Mouse (Mus musculus) kidney, embryonic 15.5 days (tissue): ENCODE results near the gene Lin28a. TPM values are rescaled to one million over a fixed set of nuclear protein-coding genes. Genes with fewer than 3 reads are reported as not detected.

Experiments
- ATAC-seq: fragments of 200-750 bp; cut with Nextera tagmentation; replicated peaks from 2 replicates; pipeline ENCODE4 v1.8.0; 2017; ENCODE audit warnings: moderate TSS enrichment; ENCODE audit not compliant: low FRiP score
- H3K27ac ChIP-seq: fragments of 300-500 bp; sonication (generic); 2 replicates; pipeline ENCODE4 v1.5.1; 2015; ENCODE audit warnings: mild to moderate bottlenecking, inconsistent platforms
- H3K27me3 ChIP-seq: fragments of 300-500 bp; sonication (generic); 2 replicates; pipeline ENCODE4 v1.6.1; 2015; ENCODE audit warnings: inconsistent platforms
- H3K36me3 ChIP-seq: fragments of 300-500 bp; sonication (generic); 2 replicates; pipeline ENCODE4 v1.6.1; 2015; ENCODE audit warnings: inconsistent platforms
- H3K4me1 ChIP-seq: fragments of 300-500 bp; sonication (generic); 2 replicates; pipeline ENCODE4 v1.6.1; 2015; ENCODE audit warnings: inconsistent platforms
- H3K4me2 ChIP-seq: fragments of 300-500 bp; sonication (generic); 2 replicates; pipeline ENCODE4 v1.6.1; 2015; ENCODE audit warnings: moderate library complexity, mild to moderate bottlenecking, inconsistent platforms
- H3K4me3 ChIP-seq: fragments of 300-500 bp; sonication (generic); replicated peaks from 2 replicates; pipeline ENCODE4 v1.5.1; 2015; ENCODE audit warnings: mild to moderate bottlenecking, inconsistent platforms
- H3K9ac ChIP-seq: fragments of 300-500 bp; sonication (generic); 2 replicates; pipeline ENCODE4 v1.6.1; 2015; ENCODE audit warnings: mild to moderate bottlenecking, inconsistent platforms
- H3K9me3 ChIP-seq: fragments of 300-500 bp; sonication (generic); replicated peaks from 2 replicates; pipeline ENCODE4 v1.6.1; 2016; ENCODE audit warnings: inconsistent platforms
- WGBS: fragments of 180-500 bp; shearing (Covaris S2); methylation state at CpG from one replicate; pipeline ENCODE4 v1.1.7; 2015; ENCODE audit warnings: mixed read lengths; 5-methylcytosine and 5-hydroxymethylcytosine counted together
- polyA plus RNA-seq: library from polyadenylated mRNA; unstranded; fragments of >200 nt; fragmentation: Nextera tagmentation; extraction: Ambion mirVana; gene quantifications from 2 replicates; pipeline ENCODE4 v1.2.1, GENCODE M21; 2015

Gene Lin28a
- polyA plus RNA-seq, 1 experiment from 2014 or later: 0.18 TPM

- ATAC-seq: 0 out of 2 replicates have a peak, but pooled peaks have one; percentile 15
- H3K27me3 ChIP-seq: peaks cover 52% of the 10 kb centered on the region
- no peak overlapping the region for H3K27ac ChIP-seq
- peak overlapping the region; percentile 54 for H3K4me2 ChIP-seq
- peak overlapping the region; percentile 25 for H3K4me3 ChIP-seq
- no peaks in the 10 kb centered on the region for H3K9me3 ChIP-seq
- no peak overlapping the region for H3K9ac ChIP-seq
- 4% methylated on average over 21 of the region's 21 CpGs for WGBS
- peaks cover 46% of the 10 kb centered on the region for H3K4me1 ChIP-seq
- H3K36me3 ChIP-seq: no peaks in the 10 kb centered on the region
These were observed 1.3 kb downstream of the Lin28a start for GRCm38 (mm10) chr4:134017201-134017865.

- no peak overlapping the region for H3K9ac ChIP-seq
- ATAC-seq: no peak
- peaks cover 52% of the 10 kb centered on the region for H3K27me3 ChIP-seq
- no peaks in the 10 kb centered on the region for H3K36me3 ChIP-seq
- no peaks in the 10 kb centered on the region for H3K9me3 ChIP-seq
- H3K4me1 ChIP-seq: peaks cover 52% of the 10 kb centered on the region
- no peak overlapping the region for H3K4me3 ChIP-seq
- H3K27ac ChIP-seq: no peak overlapping the region
- 3% methylated on average over 8 of the region's 8 CpGs for WGBS
- peak overlapping the region; percentile 54; the same call in 1 of the 2 replicates for H3K4me2 ChIP-seq
These were observed 1.9 kb downstream of the Lin28a start for GRCm38 (mm10) chr4:134016767-134017166.

- peaks cover 52% of the 10 kb centered on the region for H3K27me3 ChIP-seq
- no peak for ATAC-seq
- no peak overlapping the region for H3K4me2 ChIP-seq
- no peaks in the 10 kb centered on the region for H3K36me3 ChIP-seq
- H3K9ac ChIP-seq: no peak overlapping the region
- H3K27ac ChIP-seq: no peak overlapping the region
- 4% methylated on average over 7 of the region's 7 CpGs for WGBS
- H3K9me3 ChIP-seq: no peaks in the 10 kb centered on the region
- no peak overlapping the region for H3K4me3 ChIP-seq
- peaks cover 57% of the 10 kb centered on the region for H3K4me1 ChIP-seq
These were observed 2.4 kb downstream of the Lin28a start for GRCm38 (mm10) chr4:134016208-134016607.

GRCm38 (mm10) chr4:134012858-134013528, 5.6 kb downstream of the Lin28a start:
- WGBS: 40% methylated on average over 12 of the region's 12 CpGs
- Histone ChIP-seq H3K9ac (no peak overlapping the region), H3K4me2 (no peak overlapping the region), H3K9me3 (no peaks in the 10 kb centered on the region), H3K36me3 (no peaks in the 10 kb centered on the region), H3K4me3 (no peak overlapping the region), H3K4me1 (peaks cover 38% of the 10 kb centered on the region), H3K27ac (no peak overlapping the region), H3K27me3 (peaks cover 28% of the 10 kb centered on the region)
- ATAC-seq: no peak

- H3K9me3 ChIP-seq: no peaks in the 10 kb centered on the region
- no peaks in the 10 kb centered on the region for H3K36me3 ChIP-seq
- peak overlapping the region; percentile 33 for H3K4me2 ChIP-seq
- 25% methylated on average over 16 of the region's 16 CpGs for WGBS
- H3K27me3 ChIP-seq: peaks cover 15% of the 10 kb centered on the region
- ATAC-seq: no peak
- peaks cover 26% of the 10 kb centered on the region for H3K4me1 ChIP-seq
- H3K27ac ChIP-seq: peak overlapping the region; percentile 67
- no peak overlapping the region for H3K4me3 ChIP-seq
- H3K9ac ChIP-seq: no peak overlapping the region
These were observed 6.9 kb downstream of the Lin28a start for GRCm38 (mm10) chr4:134011450-134012414.

- no peaks in the 10 kb centered on the region for H3K9me3 ChIP-seq
- H3K36me3 ChIP-seq: no peaks in the 10 kb centered on the region
- no peak overlapping the region for H3K4me2 ChIP-seq
- peaks cover 18% of the 10 kb centered on the region for H3K4me1 ChIP-seq
- H3K27ac ChIP-seq: no peak overlapping the region
- ATAC-seq: no peak
- no peak overlapping the region for H3K9ac ChIP-seq
- no peak overlapping the region for H3K4me3 ChIP-seq
- no peaks in the 10 kb centered on the region for H3K27me3 ChIP-seq
- WGBS: 67% methylated on average over 6 of the region's 6 CpGs
These were observed 8.9 kb downstream of the Lin28a start for GRCm38 (mm10) chr4:134009709-134010108.

- no peak overlapping the region for H3K4me2 ChIP-seq
- ATAC-seq: no peak
- WGBS: 89% methylated on average over 3 of the region's 3 CpGs
- H3K4me3 ChIP-seq: no peak overlapping the region
- no peaks in the 10 kb centered on the region for H3K9me3 ChIP-seq
- H3K9ac ChIP-seq: no peak overlapping the region
- H3K36me3 ChIP-seq: no peaks in the 10 kb centered on the region
- H3K27ac ChIP-seq: no peak overlapping the region
- no peaks in the 10 kb centered on the region for H3K27me3 ChIP-seq
- peaks cover 10% of the 10 kb centered on the region for H3K4me1 ChIP-seq
These were observed 11.8 kb downstream of the Lin28a start for GRCm38 (mm10) chr4:134006845-134007244.

- peaks cover 5% of the 10 kb centered on the region for H3K4me1 ChIP-seq
- H3K9ac ChIP-seq: no peak overlapping the region
- no peak overlapping the region for H3K4me3 ChIP-seq
- no peaks in the 10 kb centered on the region for H3K27me3 ChIP-seq
- no peak for ATAC-seq
- 84% methylated on average over 12 of the region's 12 CpGs for WGBS
- no peak overlapping the region for H3K4me2 ChIP-seq
- no peak overlapping the region for H3K27ac ChIP-seq
- no peaks in the 10 kb centered on the region for H3K9me3 ChIP-seq
- no peaks in the 10 kb centered on the region for H3K36me3 ChIP-seq
These were observed 12.9 kb downstream of the Lin28a start for GRCm38 (mm10) chr4:134005581-134006358.

GRCm38 (mm10) chr4:134002903-134003302, 15.7 kb downstream of the Lin28a start:
- Histone ChIP-seq H3K27ac (no peak overlapping the region), H3K27me3 (no peaks in the 10 kb centered on the region), H3K4me3 (no peak overlapping the region), H3K4me1 (peaks cover 13% of the 10 kb centered on the region), H3K9me3 (no peaks in the 10 kb centered on the region), H3K36me3 (0 out of 2 replicates have a peak, but pooled peaks cover 4% of the 10 kb centered on the region), H3K4me2 (no peak overlapping the region), H3K9ac (no peak overlapping the region)
- ATAC-seq: no peak
- WGBS: 67% methylated on average over 5 of the region's 5 CpGs

- Histone ChIP-seq H3K9ac (no peak overlapping the region), H3K27ac (no peak overlapping the region), H3K27me3 (no peaks in the 10 kb centered on the region), H3K4me1 (peaks cover 13% of the 10 kb centered on the region), H3K36me3 (0 out of 2 replicates have a peak, but pooled peaks cover 4% of the 10 kb centered on the region), H3K9me3 (no peaks in the 10 kb centered on the region), H3K4me3 (no peak overlapping the region), H3K4me2 (no peak overlapping the region)
- 58% methylated on average over 4 of the region's 4 CpGs for WGBS
- no peak for ATAC-seq
These were observed 16.4 kb downstream of the Lin28a start for GRCm38 (mm10) chr4:134002246-134002645.

- WGBS: 41% methylated on average over 10 of the region's 10 CpGs
- H3K27ac ChIP-seq: no peak overlapping the region
- no peaks in the 10 kb centered on the region for H3K9me3 ChIP-seq
- H3K9ac ChIP-seq: no peak overlapping the region
- H3K4me1 ChIP-seq: peaks cover 13% of the 10 kb centered on the region
- H3K4me2 ChIP-seq: no peak overlapping the region
- peaks cover 9% of the 10 kb centered on the region for H3K36me3 ChIP-seq
- H3K27me3 ChIP-seq: no peaks in the 10 kb centered on the region
- H3K4me3 ChIP-seq: no peak overlapping the region
- no peak for ATAC-seq
These were observed 16.9 kb downstream of the Lin28a start for GRCm38 (mm10) chr4:134001710-134002109.
